Mouse (Mus musculus) neural tube, embryonic 14.5 days (tissue): ENCODE measurements around the gene Olfr533. TPM values are rescaled to one million over a fixed set of nuclear protein-coding genes. Genes with fewer than 3 reads are reported as not detected.
"Not testable (repeated sequence)": the region's sequence is repeated elsewhere in the genome, so short reads cannot be mapped to it uniquely, and the experiment has no call there.

Experiments used
- ATAC-seq: fragments of 200-750 bp; cut with Nextera tagmentation; 2 replicates; pipeline ENCODE4 v1.8.0; 2017; ENCODE audit warnings: low read depth, mild to moderate bottlenecking, moderate TSS enrichment, moderate library complexity
- H3K27ac ChIP-seq: fragments of 300-500 bp; sonication (generic); 2 replicates; pipeline ENCODE4 v1.5.1; 2014; ENCODE audit warnings: low read depth, mild to moderate bottlenecking, control low read depth, low read length, moderate library complexity, mixed read lengths
- H3K27me3 ChIP-seq: fragments of 300-500 bp; sonication (generic); 2 replicates; pipeline ENCODE4 v1.6.1; 2014; ENCODE audit warnings: low read length; ENCODE audit not compliant: control insufficient read depth, insufficient read depth
- H3K36me3 ChIP-seq: fragments of 300-500 bp; sonication (generic); 2 replicates; pipeline ENCODE4 v1.6.1; 2014; ENCODE audit warnings: low read length, mixed read lengths; ENCODE audit not compliant: control insufficient read depth, insufficient read depth
- H3K4me1 ChIP-seq: fragments of 300-500 bp; sonication (generic); 2 replicates; pipeline ENCODE4 v1.6.1; 2014; ENCODE audit warnings: low read length; ENCODE audit not compliant: control insufficient read depth, insufficient read depth
- H3K4me2 ChIP-seq: fragments of 300-500 bp; sonication (generic); 2 replicates; pipeline ENCODE4 v1.6.1; 2014; ENCODE audit warnings: mild to moderate bottlenecking, low read depth, low read length, control low read depth
- H3K4me3 ChIP-seq: fragments of 300-500 bp; sonication (generic); 2 replicates; pipeline ENCODE4 v1.5.1; 2014; ENCODE audit warnings: low read depth, low read length, control low read depth, mixed read lengths
- H3K9ac ChIP-seq: fragments of 300-500 bp; sonication (generic); replicated peaks from 2 replicates; pipeline ENCODE4 v1.6.1; 2014; ENCODE audit warnings: low read depth, mild to moderate bottlenecking, control low read depth, low read length, mixed read lengths
- H3K9me3 ChIP-seq: fragments of 300-500 bp; sonication (generic); 2 replicates; pipeline ENCODE4 v1.6.1; 2016; ENCODE audit warnings: low read length; ENCODE audit not compliant: control insufficient read depth
- WGBS: fragments of 180-500 bp; shearing (Covaris S2); extraction: QIAGEN DNeasy Blood & Tissue Kit; methylation state at CpG from one replicate; pipeline ENCODE4 v1.1.7; 2014; 5-methylcytosine and 5-hydroxymethylcytosine counted together
- polyA plus RNA-seq: library from polyadenylated mRNA; unstranded; fragments of >200 nt; fragmentation: Nextera tagmentation; extraction: Ambion mirVana; gene quantifications from 2 replicates; pipeline ENCODE4 v1.2.1, GENCODE M21; 2014

Olfr533 gene
- not detected in 2 replicates for polyA plus RNA-seq

- H3K9me3 ChIP-seq, H3K27me3 ChIP-seq, H3K4me3 ChIP-seq, H3K27ac ChIP-seq, H3K9ac ChIP-seq, H3K36me3 ChIP-seq, H3K4me2 ChIP-seq, ATAC-seq, H3K4me1 ChIP-seq: not testable (repeated sequence)
- WGBS = 60% methylated on average over 1 of the region's 1 CpGs
Observed at GRCm38 (mm10) chr7:140463070-140463469, at the start of gene Olfr533. Olfr533 (plus strand) TSS chr7:140463370.

- WGBS = 94% methylated on average over 1 of the region's 1 CpGs
- Histone ChIP-seq H3K27me3 (no peaks in the 10 kb centered on the region), H3K9ac (no peak within 1 kb of the TSS), H3K9me3 (no peaks in the 10 kb centered on the region), H3K36me3 (no peaks in the 10 kb centered on the region), H3K4me1 (no peaks in the 10 kb centered on the region), H3K4me2 (no peak within 1 kb of the TSS), H3K4me3 (no peak within 1 kb of the TSS), H3K27ac (no peak within 1 kb of the TSS)
- no peak for ATAC-seq
Observed at GRCm38 (mm10) chr7:140421539-140421938, 41.6 kb upstream of the Olfr533 start, which contains the start of gene Olfr532. Olfr532 (minus strand) TSS chr7:140421639.

GRCm38 (mm10) chr7:140443141-140443540 lies 20.0 kb upstream of the Olfr533 start:
- Histone ChIP-seq H3K4me1 (no peaks in the 10 kb centered on the region), H3K27me3 (no peaks in the 10 kb centered on the region), H3K4me3 (no peak overlapping the region), H3K36me3 (no peaks in the 10 kb centered on the region), H3K9me3 (no peaks in the 10 kb centered on the region), H3K9ac (no peak overlapping the region), H3K4me2 (no peak overlapping the region), H3K27ac (no peak overlapping the region)
- WGBS = 87% methylated on average over 1 of the region's 1 CpGs
- no peak for ATAC-seq

- WGBS = 92% methylated on average over 1 of the region's 1 CpGs
- no peaks in the 10 kb centered on the region for H3K4me1 ChIP-seq
- H3K9me3 ChIP-seq = no peaks in the 10 kb centered on the region
- no peak overlapping the region for H3K4me2 ChIP-seq
- H3K4me3 ChIP-seq = no peak overlapping the region
- no peak overlapping the region for H3K27ac ChIP-seq
- no peaks in the 10 kb centered on the region for H3K27me3 ChIP-seq
- H3K9ac ChIP-seq = no peak overlapping the region
- no peaks in the 10 kb centered on the region for H3K36me3 ChIP-seq
- ATAC-seq = no peak
Observed at GRCm38 (mm10) chr7:140477886-140478285, 14.7 kb downstream of the Olfr533 start.

GRCm38 (mm10) chr7:140478733-140479132 lies 15.6 kb downstream of the Olfr533 start:
- Histone ChIP-seq H3K4me3 (no peak overlapping the region), H3K27ac (no peak overlapping the region), H3K4me2 (no peak overlapping the region), H3K36me3 (no peaks in the 10 kb centered on the region), H3K4me1 (no peaks in the 10 kb centered on the region), H3K9ac (no peak overlapping the region), H3K27me3 (no peaks in the 10 kb centered on the region), H3K9me3 (no peaks in the 10 kb centered on the region)
- 85% methylated on average over 1 of the region's 1 CpGs for WGBS
- no peak for ATAC-seq

GRCm38 (mm10) chr7:140483916-140484315 lies 20.7 kb downstream of the Olfr533 start, which contains the start of gene Olfr535:
Olfr535 (plus strand) TSS chr7:140484216.
- no peak for ATAC-seq
- WGBS = 96% methylated on average over 1 of the region's 1 CpGs
- H3K4me2 ChIP-seq = no peak within 1 kb of the TSS
- H3K27me3 ChIP-seq = no peaks in the 10 kb centered on the region
- H3K9me3 ChIP-seq = no peaks in the 10 kb centered on the region
- no peaks in the 10 kb centered on the region for H3K36me3 ChIP-seq
- no peak within 1 kb of the TSS for H3K9ac ChIP-seq
- no peak within 1 kb of the TSS for H3K27ac ChIP-seq
- H3K4me1 ChIP-seq = no peaks in the 10 kb centered on the region
- no peak within 1 kb of the TSS for H3K4me3 ChIP-seq

GRCm38 (mm10) chr7:140488981-140489380 lies 25.8 kb downstream of the Olfr533 start:
- Histone ChIP-seq H3K4me3 (no peak overlapping the region), H3K27ac (no peak overlapping the region), H3K9ac (no peak overlapping the region), H3K4me2 (no peak overlapping the region), H3K4me1 (no peaks in the 10 kb centered on the region), H3K36me3 (no peaks in the 10 kb centered on the region), H3K9me3 (no peaks in the 10 kb centered on the region), H3K27me3 (no peaks in the 10 kb centered on the region)
- no peak for ATAC-seq
- WGBS = 95% methylated on average over 1 of the region's 1 CpGs

GRCm38 (mm10) chr7:140494231-140494630 lies 31.1 kb downstream of the Olfr533 start:
- no peak for ATAC-seq
- Histone ChIP-seq H3K9me3 (no peaks in the 10 kb centered on the region), H3K4me2 (no peak overlapping the region), H3K27ac (no peak overlapping the region), H3K36me3 (no peaks in the 10 kb centered on the region), H3K9ac (no peak overlapping the region), H3K27me3 (no peaks in the 10 kb centered on the region), H3K4me3 (no peak overlapping the region), H3K4me1 (no peaks in the 10 kb centered on the region)
- WGBS = 0% methylated on average over 2 of the region's 2 CpGs

GRCm38 (mm10) chr7:140494702-140495101 lies 31.5 kb downstream of the Olfr533 start:
- no peaks in the 10 kb centered on the region for H3K27me3 ChIP-seq
- ATAC-seq = no peak

More at GRCm38 (mm10) chr7:140494702-140495101, 31.5 kb downstream of the Olfr533 start:
- Histone ChIP-seq H3K4me1 (no peaks in the 10 kb centered on the region), H3K27ac (no peak overlapping the region), H3K9me3 (no peaks in the 10 kb centered on the region), H3K9ac (no peak overlapping the region), H3K36me3 (no peaks in the 10 kb centered on the region), H3K4me2 (no peak overlapping the region), H3K4me3 (no peak overlapping the region)
